In the genomic region with DNA sequence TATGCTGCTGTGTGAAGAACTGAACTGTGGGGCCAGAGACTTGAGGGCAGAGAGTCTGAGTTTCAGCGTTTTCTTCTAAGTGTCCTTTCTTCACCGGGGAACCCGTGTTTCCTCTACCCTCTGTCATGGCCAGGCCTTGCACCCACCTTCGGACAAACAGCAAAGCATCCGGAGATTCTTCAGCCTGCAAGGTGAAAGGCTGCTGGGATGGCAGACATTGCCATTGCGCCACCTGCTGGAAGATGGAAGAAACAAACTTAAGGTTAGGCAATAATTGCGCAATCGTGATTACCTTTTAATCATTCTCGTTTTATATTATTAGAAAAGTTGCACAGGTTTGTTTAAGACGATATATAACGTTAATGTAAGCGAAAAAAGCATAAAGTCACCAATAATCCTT, we compare ENCODE assay signal across 8 mouse cellular contexts. TPM values are rescaled to one million over a fixed set of nuclear protein-coding genes. Genes with fewer than 3 reads are reported as not detected.
DNase-seq lines count a peak whose midpoint lies in the region; ATAC-seq and TF ChIP-seq lines count a peak whose summit lies in the region.

No protein-coding gene starts in this region.

- ATAC-seq in heart, embryonic 16.5 days (replicated peaks; ENCODE audit: extremely low read depth, insufficient read depth, low FRiP score): 0 out of 2 replicates have a peak, but pooled peaks have one; percentile 41
- ATAC-seq in kidney, postnatal 0 days (replicated peaks; ENCODE audit: low FRiP score, low read depth): no peak
- ATAC-seq in liver, embryonic 12.5 days: peak; percentile 61; the same call in 1 of the 2 replicates

- TF ChIP-seq EP300 in CH12.LX (IDR thresholded peaks at IDR 0.05; ENCODE audit: low read length): no peak

- H3K27me3 ChIP-seq in CH12.LX (replicated peaks): peaks cover 1% of the 10 kb centered on the region
- H3K27me3 ChIP-seq in forebrain, embryonic 10.5 days (ENCODE audit: poor library complexity, severe bottlenecking): peaks cover 28% of the 10 kb centered on the region
- H3K27me3 ChIP-seq in heart, embryonic 16.5 days (ENCODE audit: control insufficient read depth, insufficient read depth, low read length): no peaks in the 10 kb centered on the region; the same call in 1 of the 2 replicates
- H3K27me3 ChIP-seq in kidney, postnatal 0 days (ENCODE audit: insufficient read depth, low read length): no peaks in the 10 kb centered on the region
- H3K27me3 ChIP-seq in liver, embryonic 12.5 days (replicated peaks): peaks cover 13% of the 10 kb centered on the region; the same call in 1 of the 2 replicates
- H3K27me3 ChIP-seq in thymus, adult 2 months (ENCODE audit: control insufficient read depth, insufficient read depth, low read length): no peaks in the 10 kb centered on the region

- dilution Hi-C loops in CH12.LX (cut with MboI; ENCODE audit: extremely low pct_ligation_motif_present, extremely low pct_unique_long_range_greater_than_20kb, low sequenced_read_pairs): no loop called here

- H3K9me3 ChIP-seq in CH12.LX (replicated peaks; ENCODE audit: low read length): no peaks in the 10 kb centered on the region
- H3K9me3 ChIP-seq in forebrain, embryonic 10.5 days: no peaks in the 10 kb centered on the region
- no peaks in the 10 kb centered on the region for H3K9me3 ChIP-seq in heart, embryonic 16.5 days (replicated peaks; ENCODE audit: control insufficient read depth, low read length)
- H3K9me3 ChIP-seq in kidney, postnatal 0 days (replicated peaks; ENCODE audit: low read length): no peaks in the 10 kb centered on the region
- H3K9me3 ChIP-seq in liver, embryonic 12.5 days (replicated peaks): no peaks in the 10 kb centered on the region

- no peaks in the 10 kb centered on the region for H3K79me2 ChIP-seq in CH12.LX (replicated peaks; ENCODE audit: control insufficient read depth, extremely low read depth, insufficient read depth, poor library complexity, severe bottlenecking)

- no peak overlapping the region for H3K4me3 ChIP-seq in CH12.LX (replicated peaks in 1 of 3; ENCODE audit: low read depth in 2 of 3, low read length in 2 of 3, poor library complexity in 1 of 3)
- H3K4me3 ChIP-seq in forebrain, embryonic 10.5 days: no peak overlapping the region
- peak overlapping the region; percentile 27; the same call in 1 of the 2 replicates for H3K4me3 ChIP-seq in heart, embryonic 16.5 days (ENCODE audit: low read length)
- H3K4me3 ChIP-seq in kidney, postnatal 0 days (replicated peaks; ENCODE audit: low read depth, low read length): no peak overlapping the region
- H3K4me3 ChIP-seq in liver, embryonic 12.5 days: peak overlapping the region; percentile 15; the same call in 1 of the 2 replicates
- H3K4me3 ChIP-seq in thymus, adult 2 months (ENCODE audit: control insufficient read depth, insufficient read depth, low read length): no peak overlapping the region

- TF ChIP-seq CTCF in CH12.LX (conservative IDR thresholded peaks at IDR 0.05 in 1 of 2, IDR thresholded peaks at IDR 0.05 in 1 of 2; ENCODE audit: low read depth in 2 of 2, low read length in 2 of 2): peak; percentile 75 to 92
- TF ChIP-seq CTCF in brain, embryonic 14.5 days (IDR thresholded peaks at IDR 0.05; ENCODE audit: borderline replicate concordance, extremely low read depth, insufficient read depth, insufficient read length): peak; percentile 84
- TF ChIP-seq CTCF in kidney, postnatal 0 days (IDR thresholded peaks at IDR 0.05; ENCODE audit: low read depth): peak; percentile 97
- TF ChIP-seq CTCF in thymus, adult 2 months (IDR thresholded peaks at IDR 0.05; ENCODE audit: borderline replicate concordance, control insufficient read depth, extremely low read depth, insufficient read depth, low read length, poor library complexity): no peak

- H3K9ac ChIP-seq in CH12.LX (ENCODE audit: insufficient read depth, low read depth): no peak overlapping the region
- no peak overlapping the region for H3K9ac ChIP-seq in heart, embryonic 16.5 days (ENCODE audit: low read length)
- no peak overlapping the region for H3K9ac ChIP-seq in kidney, postnatal 0 days (ENCODE audit: low read depth, low read length)
- H3K9ac ChIP-seq in liver, embryonic 12.5 days: 0 out of 2 replicates have a peak overlapping the region, but pooled peaks have one; percentile 2

- no peaks in the 10 kb centered on the region for H3K36me3 ChIP-seq in CH12.LX (replicated peaks in 1 of 2; ENCODE audit: control insufficient read depth in 1 of 2, insufficient read depth in 1 of 2, low read length in 1 of 2)
- no peaks in the 10 kb centered on the region for H3K36me3 ChIP-seq in forebrain, embryonic 10.5 days (replicated peaks)
- no peaks in the 10 kb centered on the region for H3K36me3 ChIP-seq in heart, embryonic 16.5 days (ENCODE audit: control insufficient read depth, insufficient read depth)
- no peaks in the 10 kb centered on the region for H3K36me3 ChIP-seq in kidney, postnatal 0 days (ENCODE audit: insufficient read depth, low read length)
- H3K36me3 ChIP-seq in liver, embryonic 12.5 days: no peaks in the 10 kb centered on the region
- no peaks in the 10 kb centered on the region for H3K36me3 ChIP-seq in thymus, adult 2 months (ENCODE audit: control insufficient read depth, insufficient read depth, low read length)

- no peak for TF ChIP-seq POLR2A in CH12.LX (IDR thresholded peaks at IDR 0.05; ENCODE audit: low read depth, low read length)
- TF ChIP-seq POLR2A in brain, embryonic 14.5 days (IDR thresholded peaks at IDR 0.05; ENCODE audit: borderline replicate concordance, extremely low read depth, insufficient read depth, insufficient read length, poor library complexity, severe bottlenecking): no peak
- no peak for TF ChIP-seq POLR2A in thymus, adult 2 months (IDR thresholded peaks at IDR 0.05; ENCODE audit: control insufficient read depth, extremely low read depth, insufficient read depth, low read length, poor library complexity)

- DNase-seq in CH12.LX (ENCODE audit: extremely low read depth): peak; percentile 71
- peak; percentile 84 for DNase-seq in brain, embryonic 14.5 days (ENCODE audit: low read depth)
- DNase-seq in forebrain, embryonic 10.5 days (ENCODE audit: extremely low spot score, low spot score): peak; percentile 63
- peak; percentile 81 for DNase-seq in kidney, postnatal 0 days (ENCODE audit: low spot score)
- DNase-seq in neural tube, embryonic 10.5 days (ENCODE audit: extremely low spot score, low spot score): peak; percentile 67
- DNase-seq in thymus, adult 2 months: peak; percentile 56

- in situ Hi-C loops in CH12.LX (cut with MboI; ENCODE audit: low pct_ligation_motif_present, low pct_unique_long_range_greater_than_20kb, low sequenced_read_pairs): loop anchor here (5.0 kb wide), 1 partner anchor 91 kb away; no protein-coding TSS in a partner anchor

- H3K4me2 ChIP-seq in CH12.LX (ENCODE audit: insufficient read depth, low read depth, poor library complexity, severe bottlenecking): peak overlapping the region; percentile 77
- H3K4me2 ChIP-seq in heart, embryonic 16.5 days (ENCODE audit: low read depth, low read length): peak overlapping the region; percentile 55
- H3K4me2 ChIP-seq in kidney, postnatal 0 days (ENCODE audit: low read length): no peak overlapping the region
- peak overlapping the region; percentile 60 for H3K4me2 ChIP-seq in liver, embryonic 12.5 days

- 7% methylated on average over 12 of the region's 12 CpGs for WGBS in forebrain, embryonic 10.5 days
- WGBS in heart, embryonic 16.5 days: 3% methylated on average over 12 of the region's 12 CpGs
- WGBS in kidney, postnatal 0 days: 2% methylated on average over 12 of the region's 12 CpGs
- WGBS in liver, embryonic 12.5 days (ENCODE audit: insufficient replicate concordance): 1% methylated on average over 12 of the region's 12 CpGs
- 3% methylated on average over 12 of the region's 12 CpGs for WGBS in thymus, adult 2 months

- no peaks in the 10 kb centered on the region for H3K4me1 ChIP-seq in CH12.LX (ENCODE audit: control insufficient read depth in 1 of 2, insufficient read depth in 2 of 2)
- peaks cover 6% of the 10 kb centered on the region for H3K4me1 ChIP-seq in forebrain, embryonic 10.5 days
- H3K4me1 ChIP-seq in heart, embryonic 16.5 days (ENCODE audit: control insufficient read depth, insufficient read depth, low read length): peaks cover 11% of the 10 kb centered on the region
- H3K4me1 ChIP-seq in kidney, postnatal 0 days (replicated peaks; ENCODE audit: insufficient read depth, low read length): peaks cover 3% of the 10 kb centered on the region; the same call in 1 of the 2 replicates
- H3K4me1 ChIP-seq in liver, embryonic 12.5 days: peaks cover 39% of the 10 kb centered on the region
- no peaks in the 10 kb centered on the region; the same call in 1 of the 2 replicates for H3K4me1 ChIP-seq in thymus, adult 2 months (replicated peaks; ENCODE audit: control insufficient read depth, insufficient read depth, low read length)

- peak; percentile 74 for TF ChIP-seq RAD21 in CH12.LX (IDR thresholded peaks at IDR 0.05; ENCODE audit: low read depth, low read length)

- H3K27ac ChIP-seq in CH12.LX (ENCODE audit: insufficient read depth, low read depth): no peak overlapping the region
- no peak overlapping the region for H3K27ac ChIP-seq in forebrain, embryonic 10.5 days
- no peak overlapping the region for H3K27ac ChIP-seq in heart, embryonic 16.5 days (ENCODE audit: low read length)
- no peak overlapping the region for H3K27ac ChIP-seq in kidney, postnatal 0 days
- peak overlapping the region; percentile 55; the same call in 1 of the 2 replicates for H3K27ac ChIP-seq in liver, embryonic 12.5 days
- H3K27ac ChIP-seq in thymus, adult 2 months (ENCODE audit: control insufficient read depth, insufficient read depth, low read length): no peak overlapping the region

TF ChIP-seq in CH12.LX, 34 proteins besides CTCF, POLR2A, EP300 and RAD21:
- TF ChIP-seq UBTF (IDR thresholded peaks at IDR 0.05; ENCODE audit: low read depth, low read length) (no peak), ZC3H11A (IDR thresholded peaks at IDR 0.05; ENCODE audit: low read depth, low read length) (peak; percentile 20; the same call in 1 of the 2 replicates), SMC3 (IDR thresholded peaks at IDR 0.05; ENCODE audit: low read depth, low read length) (peak; percentile 97), GABPA (IDR thresholded peaks at IDR 0.05; ENCODE audit: insufficient replicate concordance, low read depth, low read length) (no peak)

RNA-seq across cellular contexts. Expression of a gene that starts 28.9 kb away (rescaled TPM):
- 10.3 and 10.5 TPM in 2 replicates for total RNA-seq in CH12.LX (2012; rRNA removed)
- total RNA-seq in CH12.LX (2014; rRNA removed): 22.8 and 27.6 TPM in 2 replicates
- 23.4 and 27.6 TPM in 2 replicates for polyA plus RNA-seq in CH12.LX (2012; ENCODE audit: insufficient read length, low read depth)
- polyA plus RNA-seq in brain, embryonic 14.5 days (2012; rRNA removed): 30.2 and 42.5 TPM in 2 replicates
- 110 and 111 TPM in 2 replicates for polyA plus RNA-seq in forebrain, embryonic 10.5 days (2016; fragmentation: Nextera tagmentation; extraction: Ambion mirVana)
- 122 and 123 TPM in 2 replicates for polyA plus RNA-seq in heart, embryonic 16.5 days (2015; fragmentation: Nextera tagmentation; extraction: Ambion mirVana)
- polyA plus RNA-seq in kidney, postnatal 0 days (2015; fragmentation: Nextera tagmentation; extraction: Ambion mirVana): 157 and 169 TPM in 2 replicates
- 45.8 and 47.0 TPM in 2 replicates for polyA plus RNA-seq in liver, embryonic 12.5 days (2016; fragmentation: Nextera tagmentation; extraction: Ambion mirVana)
- polyA plus RNA-seq in thymus, adult 2 months (2012; rRNA removed): 7.4 and 8.4 TPM in 2 replicates

Comparison
In these comparisons a context has a peak if more than half of its experiments do, and no peak if none do; other contexts are left out.
1. H3K4me3 ChIP-seq: peak in heart, embryonic 16.5 days (single experiment) and liver, embryonic 12.5 days (single experiment); none in CH12.LX (0 of 3), forebrain, embryonic 10.5 days (single experiment), kidney, postnatal 0 days (single experiment) and thymus, adult 2 months (single experiment).
2. Peak in every context shown above with its lines, with median percentiles within 50 percentile points of each other: DNase-seq.